Mouse (Mus musculus) splenic B cell, adult 2 months (primary cell): ENCODE results near the gene Pde3a.

ENCODE experiments used
- DNase-seq: peaks from one replicate; pipeline ENCODE4 v3.0.0-alpha.2; 2011; ENCODE audit warnings: low read depth, low spot score
- H3K27me3 ChIP-seq: 2 replicates; pipeline ENCODE4 v1.6.1; 2012; ENCODE audit warnings: mild to moderate bottlenecking, low read length, moderate library complexity, mixed read lengths; ENCODE audit not compliant: control insufficient read depth, poor library complexity, insufficient read depth, severe bottlenecking
- H3K36me3 ChIP-seq: 2 replicates; pipeline ENCODE4 v1.6.1; 2012; ENCODE audit warnings: mild to moderate bottlenecking, low read length, moderate library complexity, mixed read lengths; ENCODE audit not compliant: control insufficient read depth, poor library complexity, insufficient read depth, severe bottlenecking

The Pde3a gene

GRCm38 (mm10) chr6:141433917-141434756 lies 185.1 kb downstream of the Pde3a start:
- DNase-seq: no peak
- H3K27me3 ChIP-seq: no peaks in the 10 kb centered on the region

GRCm38 (mm10) chr6:141435160-141435559 lies 186.1 kb downstream of the Pde3a start:
- DNase-seq: no peak
- no peaks in the 10 kb centered on the region for H3K27me3 ChIP-seq
- no peaks in the 10 kb centered on the region for H3K36me3 ChIP-seq

More at GRCm38 (mm10) chr6:141433917-141434756, 185.1 kb downstream of the Pde3a start:
- H3K36me3 ChIP-seq: no peaks in the 10 kb centered on the region

GRCm38 (mm10) chr6:141439965-141440364 lies 190.9 kb downstream of the Pde3a start:
- DNase-seq: no peak
- no peaks in the 10 kb centered on the region for H3K27me3 ChIP-seq
- no peaks in the 10 kb centered on the region for H3K36me3 ChIP-seq

GRCm38 (mm10) chr6:141447547-141447946 lies 198.5 kb downstream of the Pde3a start:
- Histone ChIP-seq H3K27me3 (no peaks in the 10 kb centered on the region), H3K36me3 (no peaks in the 10 kb centered on the region)
- no peak for DNase-seq

GRCm38 (mm10) chr6:141448886-141449285 lies 199.8 kb downstream of the Pde3a start:
- no peaks in the 10 kb centered on the region for H3K27me3 ChIP-seq
- no peaks in the 10 kb centered on the region for H3K36me3 ChIP-seq
- no peak for DNase-seq

GRCm38 (mm10) chr6:141455335-141455734 lies 206.3 kb downstream of the Pde3a start:
- H3K36me3 ChIP-seq: no peaks in the 10 kb centered on the region
- no peak for DNase-seq
- no peaks in the 10 kb centered on the region for H3K27me3 ChIP-seq

GRCm38 (mm10) chr6:141456591-141456990 lies 207.5 kb downstream of the Pde3a start:
- no peak for DNase-seq
- no peaks in the 10 kb centered on the region for H3K36me3 ChIP-seq
- H3K27me3 ChIP-seq: no peaks in the 10 kb centered on the region

GRCm38 (mm10) chr6:141470251-141470650 lies 221.2 kb downstream of the Pde3a start:
- H3K27me3 ChIP-seq: no peaks in the 10 kb centered on the region
- no peak for DNase-seq
- no peaks in the 10 kb centered on the region for H3K36me3 ChIP-seq

GRCm38 (mm10) chr6:141474223-141474622 lies 225.2 kb downstream of the Pde3a start:
- H3K36me3 ChIP-seq: no peaks in the 10 kb centered on the region
- H3K27me3 ChIP-seq: no peaks in the 10 kb centered on the region
- DNase-seq: no peak

GRCm38 (mm10) chr6:141474696-141475095 lies 225.6 kb downstream of the Pde3a start:
- H3K27me3 ChIP-seq: no peaks in the 10 kb centered on the region
- no peaks in the 10 kb centered on the region for H3K36me3 ChIP-seq
- DNase-seq: no peak

- H3K27me3 ChIP-seq: no peaks in the 10 kb centered on the region
- no peaks in the 10 kb centered on the region for H3K36me3 ChIP-seq
- no peak for DNase-seq
Measured at GRCm38 (mm10) chr6:141485302-141486021, 236.4 kb downstream of the Pde3a start.

GRCm38 (mm10) chr6:141487266-141487665 lies 238.2 kb downstream of the Pde3a start:
- no peaks in the 10 kb centered on the region for H3K27me3 ChIP-seq
- DNase-seq: no peak

GRCm38 (mm10) chr6:141488619-141489018 lies 239.6 kb downstream of the Pde3a start:
- Histone ChIP-seq H3K27me3 (no peaks in the 10 kb centered on the region), H3K36me3 (no peaks in the 10 kb centered on the region)
- DNase-seq: no peak

More at GRCm38 (mm10) chr6:141487266-141487665, 238.2 kb downstream of the Pde3a start:
- H3K36me3 ChIP-seq: no peaks in the 10 kb centered on the region

- H3K36me3 ChIP-seq: no peaks in the 10 kb centered on the region
- DNase-seq: no peak
- H3K27me3 ChIP-seq: no peaks in the 10 kb centered on the region
Measured at GRCm38 (mm10) chr6:141494909-141495308, 245.8 kb downstream of the Pde3a start.
